Mouse (Mus musculus): ENCODE results near the gene Fabp3. TPM values are rescaled to one million over a fixed set of nuclear protein-coding genes. Genes with fewer than 3 reads are reported as not detected.

The Fabp3 gene
- total and polyA plus RNA-seq, 2 experiments from 2014 or later: 131 to 410 TPM

DNA sequence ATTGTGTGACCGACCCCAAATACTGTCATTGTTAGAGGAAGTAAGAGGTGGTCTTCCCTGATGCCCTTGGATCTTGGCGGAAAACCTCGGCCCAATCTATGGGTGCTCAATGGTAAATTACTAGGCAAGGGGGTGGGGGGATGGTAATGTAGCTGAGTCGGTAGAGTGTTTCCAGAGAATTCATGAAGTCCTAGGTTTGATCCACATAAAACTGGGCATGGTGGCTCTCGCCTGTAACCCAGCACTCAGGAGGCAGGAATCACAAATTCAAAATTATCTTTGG lies 32.6 kb upstream of the Fabp3 start:
- Histone ChIP-seq H3K27ac (peak overlapping the region; percentile 89; the same call in 1 of the 2 replicates), H3K36me3 (ENCODE audit: insufficient read depth, low read length) (no peaks in the 10 kb centered on the region), H3K9ac (replicated peaks; ENCODE audit: low read length) (peak overlapping the region; percentile 76; the same call in 1 of the 2 replicates), H3K4me1 (ENCODE audit: insufficient read depth, low read length) (peaks cover 6% of the 10 kb centered on the region; the same call in 1 of the 2 replicates), H3K27me3 (ENCODE audit: insufficient read depth, low read length) (no peaks in the 10 kb centered on the region), H3K4me2 (ENCODE audit: low read depth, low read length) (peak overlapping the region; percentile 84), H3K9me3 (ENCODE audit: low read length) (no peaks in the 10 kb centered on the region), H3K4me3 (ENCODE audit: low read length) (peak overlapping the region; percentile 58)
- no peak for TF ChIP-seq CTCF (IDR thresholded peaks at IDR 0.05; ENCODE audit: low read depth)
- DNase-seq (ENCODE audit: low spot score) (no peak), ATAC-seq (no peak)
- WGBS: 31% methylated on average over 5 of the region's 5 CpGs

DNA sequence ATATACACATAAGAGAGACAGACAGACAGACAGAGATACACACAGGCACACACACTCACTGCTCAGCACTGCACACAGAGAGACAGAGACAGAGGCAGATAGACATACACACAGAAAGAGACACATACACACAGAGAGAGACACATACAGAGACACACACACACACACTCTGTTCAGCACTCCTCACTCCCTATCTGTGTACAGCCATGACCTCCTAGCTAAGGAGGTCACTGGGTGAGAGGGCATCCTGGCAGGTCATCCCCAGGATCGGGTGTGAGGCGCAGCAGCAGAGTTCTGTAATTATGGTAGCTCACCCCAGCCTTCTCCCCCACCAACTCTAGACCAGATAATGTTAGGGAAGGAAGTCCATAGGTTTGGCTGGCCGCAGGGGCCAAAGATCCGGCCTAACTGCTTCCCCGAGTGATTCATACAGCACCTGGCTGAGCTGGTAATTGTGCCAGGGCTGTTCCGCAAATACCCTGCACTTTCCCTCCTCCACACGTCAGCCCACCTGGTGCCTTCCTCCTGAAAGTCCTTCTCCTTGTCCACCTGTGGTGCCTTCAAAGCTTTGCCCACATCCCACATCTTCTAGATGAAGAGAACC lies 31.7 kb upstream of the Fabp3 start:
- no peak overlapping the region for H3K27ac ChIP-seq
- no peaks in the 10 kb centered on the region for H3K27me3 ChIP-seq (ENCODE audit: insufficient read depth, low read length)
- H3K4me2 ChIP-seq (ENCODE audit: low read depth, low read length): no peak overlapping the region
- no peak overlapping the region for H3K4me3 ChIP-seq (ENCODE audit: low read length)
- H3K9ac ChIP-seq (replicated peaks; ENCODE audit: low read length): no peak overlapping the region
- DNase-seq (ENCODE audit: low spot score) (no peak), ATAC-seq (no peak)
- TF ChIP-seq CTCF (IDR thresholded peaks at IDR 0.05; ENCODE audit: low read depth): no peak
- H3K9me3 ChIP-seq (ENCODE audit: low read length): no peaks in the 10 kb centered on the region
- no peaks in the 10 kb centered on the region for H3K36me3 ChIP-seq (ENCODE audit: insufficient read depth, low read length)
- 71% methylated on average over 7 of the region's 7 CpGs for WGBS
- H3K4me1 ChIP-seq (ENCODE audit: insufficient read depth, low read length): peaks cover 6% of the 10 kb centered on the region; the same call in 1 of the 2 replicates

DNA sequence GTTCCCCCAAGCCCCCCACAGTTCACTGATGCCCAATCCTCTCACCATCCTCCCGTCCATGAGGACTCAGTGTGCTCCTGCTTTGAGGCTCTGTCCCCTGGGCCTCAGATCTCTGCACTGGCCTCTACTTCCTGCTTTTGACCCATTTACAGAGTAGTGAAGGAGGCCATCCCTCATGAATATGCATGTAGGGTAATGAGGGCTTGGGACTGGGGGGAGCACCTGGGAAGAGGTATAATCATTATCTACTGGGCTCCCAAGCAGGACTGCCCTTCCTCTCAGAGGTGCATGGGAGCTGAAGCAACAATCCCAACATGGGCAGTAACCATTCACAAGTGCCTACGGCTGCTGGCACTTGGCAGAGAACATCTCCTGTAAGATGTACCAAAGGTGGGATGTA lies 29.3 kb upstream of the Fabp3 start, which contains the start of gene Serinc2:
Gene Serinc2, minus strand, starts transcription at position 101 of the 400 bp plus-strand sequence.
- Histone ChIP-seq H3K27me3 (ENCODE audit: insufficient read depth, low read length) (no peaks in the 10 kb centered on the region), H3K4me3 (ENCODE audit: low read length) (no peak within 1 kb of the TSS), H3K9me3 (ENCODE audit: low read length) (no peaks in the 10 kb centered on the region), H3K27ac (no peak within 1 kb of the TSS), H3K9ac (replicated peaks; ENCODE audit: low read length) (no peak within 1 kb of the TSS), H3K4me1 (ENCODE audit: insufficient read depth, low read length) (peaks cover 6% of the 10 kb centered on the region; the same call in 1 of the 2 replicates), H3K36me3 (ENCODE audit: insufficient read depth, low read length) (no peaks in the 10 kb centered on the region), H3K4me2 (ENCODE audit: low read depth, low read length) (no peak within 1 kb of the TSS)
- DNase-seq (ENCODE audit: low spot score): no peak
- TF ChIP-seq CTCF (IDR thresholded peaks at IDR 0.05; ENCODE audit: low read depth): no peak
- 77% methylated on average over 2 of the region's 2 CpGs for WGBS
- ATAC-seq: no peak

DNA sequence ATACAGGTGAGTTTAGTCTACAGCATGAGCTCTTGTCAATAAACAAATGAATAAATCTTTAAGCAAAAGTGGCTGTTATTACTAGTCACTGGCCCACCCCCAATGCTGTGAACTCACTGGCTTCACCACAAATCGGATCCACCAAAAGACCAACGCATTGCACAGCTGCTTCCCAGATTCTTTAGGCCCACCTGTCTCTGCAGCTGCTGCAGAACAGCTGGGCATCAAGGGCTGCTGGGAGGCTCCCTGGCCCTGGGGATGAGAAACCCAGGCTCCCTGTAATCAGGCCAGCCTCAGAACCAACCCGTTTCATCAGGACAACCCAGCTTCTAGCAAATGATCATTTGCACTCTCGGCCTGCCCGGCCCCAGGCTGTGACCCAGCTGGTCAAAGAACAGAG lies 25.5 kb upstream of the Fabp3 start:
- H3K36me3 ChIP-seq (ENCODE audit: insufficient read depth, low read length): no peaks in the 10 kb centered on the region
- WGBS: 72% methylated on average over 5 of the region's 5 CpGs
- TF ChIP-seq CTCF (IDR thresholded peaks at IDR 0.05; ENCODE audit: low read depth): no peak
- no peak for DNase-seq (ENCODE audit: low spot score)
- H3K9ac ChIP-seq (replicated peaks; ENCODE audit: low read length): no peak overlapping the region
- H3K27ac ChIP-seq: no peak overlapping the region
- no peaks in the 10 kb centered on the region for H3K9me3 ChIP-seq (ENCODE audit: low read length)
- H3K4me3 ChIP-seq (ENCODE audit: low read length): no peak overlapping the region
- no peaks in the 10 kb centered on the region for H3K27me3 ChIP-seq (ENCODE audit: insufficient read depth, low read length)
- H3K4me1 ChIP-seq (ENCODE audit: insufficient read depth, low read length): no peaks in the 10 kb centered on the region
- ATAC-seq: no peak
- no peak overlapping the region for H3K4me2 ChIP-seq (ENCODE audit: low read depth, low read length)

GRCm38 (mm10) chr4:130283826-130284225 lies 24.6 kb upstream of the Fabp3 start:
- WGBS: 87% methylated on average over 9 of the region's 9 CpGs
- Histone ChIP-seq H3K27ac (no peak overlapping the region), H3K4me2 (ENCODE audit: low read depth, low read length) (no peak overlapping the region), H3K4me3 (ENCODE audit: low read length) (no peak overlapping the region), H3K9me3 (ENCODE audit: low read length) (no peaks in the 10 kb centered on the region), H3K27me3 (ENCODE audit: insufficient read depth, low read length) (no peaks in the 10 kb centered on the region), H3K4me1 (ENCODE audit: insufficient read depth, low read length) (no peaks in the 10 kb centered on the region), H3K36me3 (ENCODE audit: insufficient read depth, low read length) (no peaks in the 10 kb centered on the region), H3K9ac (replicated peaks; ENCODE audit: low read length) (no peak overlapping the region)
- DNase-seq (ENCODE audit: low spot score) (no peak), ATAC-seq (no peak)
- TF ChIP-seq CTCF (IDR thresholded peaks at IDR 0.05; ENCODE audit: low read depth): no peak

DNA sequence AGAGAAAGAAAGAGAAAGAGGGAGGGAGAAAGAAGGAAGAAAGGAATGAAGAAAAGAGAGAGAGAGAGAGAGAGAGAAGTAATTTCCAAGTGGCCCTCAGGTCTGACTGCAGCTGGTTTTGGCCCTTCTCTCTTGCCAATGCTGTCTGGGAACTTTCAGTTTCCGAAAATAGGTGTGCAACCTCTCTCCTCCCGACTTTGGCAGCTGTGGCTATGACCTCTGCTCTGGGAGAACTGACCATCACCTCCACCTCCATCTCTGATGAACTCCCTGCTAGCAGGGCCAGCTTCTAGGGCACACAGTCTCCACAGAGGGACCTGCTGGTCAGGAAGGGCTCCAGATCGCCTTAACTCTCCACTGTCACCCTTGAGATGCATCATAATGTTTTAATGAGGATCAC lies 21.9 kb upstream of the Fabp3 start:
- Histone ChIP-seq H3K27ac (no peak overlapping the region), H3K36me3 (ENCODE audit: insufficient read depth, low read length) (no peaks in the 10 kb centered on the region), H3K4me3 (ENCODE audit: low read length) (no peak overlapping the region), H3K4me2 (ENCODE audit: low read depth, low read length) (no peak overlapping the region), H3K9ac (replicated peaks; ENCODE audit: low read length) (no peak overlapping the region), H3K4me1 (ENCODE audit: insufficient read depth, low read length) (no peaks in the 10 kb centered on the region), H3K27me3 (ENCODE audit: insufficient read depth, low read length) (no peaks in the 10 kb centered on the region), H3K9me3 (ENCODE audit: low read length) (no peaks in the 10 kb centered on the region)
- no peak for TF ChIP-seq CTCF (IDR thresholded peaks at IDR 0.05; ENCODE audit: low read depth)
- no peak for DNase-seq (ENCODE audit: low spot score)
- ATAC-seq: no peak
- WGBS: 61% methylated on average over 3 of the region's 3 CpGs

DNA sequence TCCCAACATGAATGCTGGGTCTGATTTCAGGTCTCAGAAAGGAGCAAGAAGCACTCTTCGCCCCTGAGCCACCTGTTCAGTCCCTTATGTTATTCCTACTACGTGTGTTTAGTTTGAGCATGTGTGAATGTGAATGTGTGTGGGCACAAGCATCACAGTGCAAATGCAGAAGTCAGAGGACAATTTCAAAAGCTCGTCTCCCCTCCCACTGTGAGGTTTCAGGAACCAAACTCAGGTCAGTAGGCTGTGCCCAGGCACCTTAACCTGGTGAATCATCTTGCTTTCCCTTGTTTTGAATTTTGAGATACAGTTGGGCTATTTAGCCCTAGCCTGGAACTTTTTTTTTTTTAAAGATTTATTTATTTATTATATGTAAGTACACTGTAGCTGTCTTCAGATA lies 18.6 kb upstream of the Fabp3 start:
- H3K9me3 ChIP-seq (ENCODE audit: low read length): no peaks in the 10 kb centered on the region
- H3K36me3 ChIP-seq (ENCODE audit: insufficient read depth, low read length): no peaks in the 10 kb centered on the region
- no peak overlapping the region for H3K9ac ChIP-seq (replicated peaks; ENCODE audit: low read length)
- no peaks in the 10 kb centered on the region for H3K4me1 ChIP-seq (ENCODE audit: insufficient read depth, low read length)
- no peaks in the 10 kb centered on the region for H3K27me3 ChIP-seq (ENCODE audit: insufficient read depth, low read length)
- DNase-seq (ENCODE audit: low spot score) (no peak), ATAC-seq (no peak)
- 78% methylated on average over 3 of the region's 3 CpGs for WGBS
- no peak overlapping the region for H3K4me2 ChIP-seq (ENCODE audit: low read depth, low read length)
- H3K27ac ChIP-seq: no peak overlapping the region
- no peak overlapping the region for H3K4me3 ChIP-seq (ENCODE audit: low read length)
- no peak for TF ChIP-seq CTCF (IDR thresholded peaks at IDR 0.05; ENCODE audit: low read depth)
